Mouse (Mus musculus): ENCODE results near the gene Map3k14.

DNA sequence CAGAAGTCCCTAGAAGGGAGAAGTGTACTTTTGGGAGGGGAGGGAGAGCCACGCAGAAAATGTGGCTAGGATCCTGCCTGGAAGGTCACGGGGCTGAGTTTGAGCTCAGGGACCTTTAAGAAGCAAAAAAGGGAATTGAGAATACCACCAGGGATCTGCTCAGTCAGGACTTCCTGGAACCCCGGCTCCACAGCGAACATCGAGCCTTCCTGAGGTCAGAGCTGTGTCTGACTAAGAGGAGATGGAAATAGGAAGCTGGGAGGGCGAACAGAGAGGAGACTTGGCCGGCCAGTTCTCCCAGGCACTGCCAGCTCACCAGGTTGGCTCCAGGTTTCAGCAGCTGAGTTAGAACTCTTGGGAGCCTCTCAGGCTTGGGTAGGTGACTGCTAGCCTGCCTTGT, 14.5 kb upstream of the Map3k14 start:
- TF ChIP-seq CTCF (conservative IDR thresholded peaks at IDR 0.05; ENCODE audit: insufficient read depth, insufficient read length, low read depth, low read length) (no peak), POLR2A (IDR thresholded peaks at IDR 0.05; ENCODE audit: low read depth, low read length) (no peak)

Data from kidney, adult 2 months (tissue).